Mouse (Mus musculus) megakaryocyte, embryonic 14.5 days (primary cell): Measurements from ENCODE around the gene 4930519G04Rik. TPM values are rescaled to one million over a fixed set of nuclear protein-coding genes. Genes with fewer than 3 reads are reported as not detected.

Experiments
- H3K27me3 ChIP-seq: replicated peaks from 2 replicates; pipeline ENCODE3; 2012; ENCODE audit warnings: inconsistent platforms
- H3K36me3 ChIP-seq: replicated peaks from 2 replicates; pipeline ENCODE3; 2012; ENCODE audit warnings: low read length, inconsistent platforms, mixed read lengths
- H3K4me1 ChIP-seq: 2 replicates; pipeline ENCODE4 v1.6.1; 2012; ENCODE audit warnings: inconsistent platforms
- H3K4me3 ChIP-seq: replicated peaks from 2 replicates; pipeline ENCODE3; 2012; ENCODE audit warnings: moderate library complexity, mild to moderate bottlenecking, inconsistent platforms
- H3K9me3 ChIP-seq: 2 replicates; pipeline ENCODE4 v1.6.1; 2012; ENCODE audit warnings: inconsistent platforms
- FLI1 ChIP-seq: IDR thresholded peaks from 2 replicates; pipeline ENCODE4 v1.6.1; 2012; ENCODE audit warnings: low read length, inconsistent platforms, mixed read lengths
- GATA1 ChIP-seq: IDR thresholded peaks from 3 replicates; pipeline ENCODE4 v1.6.1; 2012; ENCODE audit warnings: mixed read lengths, low read length, inconsistent platforms, borderline replicate concordance
- polyA plus RNA-seq: library from polyadenylated mRNA; stranded (reverse); fragments of >175 nt; gene quantifications from 2 replicates; pipeline ENCODE4 v1.2.3, GENCODE M21; 2012; ENCODE audit warnings: low replicate concordance; ENCODE audit not compliant: insufficient read depth

Gene 4930519G04Rik
- polyA plus RNA-seq, 1 experiment: 0.20 TPM

GRCm38 (mm10) chr5:114922998-114923473 is 69.6 kb downstream of the 4930519G04Rik start, which contains the start of gene Oasl1:
Gene Oasl1 (plus strand): TSS chr5:114923240.
- Histone ChIP-seq H3K9me3 (peaks cover 2% of the 10 kb centered on the region; the same call in 1 of the 2 replicates), H3K4me3 (peak within 1 kb of the TSS; percentile 85), H3K36me3 (no peaks in the 10 kb centered on the region), H3K4me1 (peaks cover 18% of the 10 kb centered on the region), H3K27me3 (peaks cover 41% of the 10 kb centered on the region)
- no peak for TF ChIP-seq GATA1
- no peak for TF ChIP-seq FLI1

GRCm38 (mm10) chr5:114926153-114926684 is 72.8 kb downstream of the 4930519G04Rik start:
- TF ChIP-seq GATA1: no peak
- no peak for TF ChIP-seq FLI1
- no peaks in the 10 kb centered on the region for H3K36me3 ChIP-seq
- peaks cover 18% of the 10 kb centered on the region for H3K4me1 ChIP-seq
- peaks cover 48% of the 10 kb centered on the region for H3K27me3 ChIP-seq
- H3K9me3 ChIP-seq: peaks cover 2% of the 10 kb centered on the region; the same call in 1 of the 2 replicates
- H3K4me3 ChIP-seq: no peak overlapping the region

- Histone ChIP-seq H3K4me1 (peaks cover 15% of the 10 kb centered on the region), H3K9me3 (peaks cover 5% of the 10 kb centered on the region; the same call in 1 of the 2 replicates), H3K36me3 (no peaks in the 10 kb centered on the region), H3K4me3 (no peak overlapping the region), H3K27me3 (peaks cover 46% of the 10 kb centered on the region)
- no peak for TF ChIP-seq FLI1
- no peak for TF ChIP-seq GATA1
Measured at GRCm38 (mm10) chr5:114926753-114927152, 73.3 kb downstream of the 4930519G04Rik start.

DNA sequence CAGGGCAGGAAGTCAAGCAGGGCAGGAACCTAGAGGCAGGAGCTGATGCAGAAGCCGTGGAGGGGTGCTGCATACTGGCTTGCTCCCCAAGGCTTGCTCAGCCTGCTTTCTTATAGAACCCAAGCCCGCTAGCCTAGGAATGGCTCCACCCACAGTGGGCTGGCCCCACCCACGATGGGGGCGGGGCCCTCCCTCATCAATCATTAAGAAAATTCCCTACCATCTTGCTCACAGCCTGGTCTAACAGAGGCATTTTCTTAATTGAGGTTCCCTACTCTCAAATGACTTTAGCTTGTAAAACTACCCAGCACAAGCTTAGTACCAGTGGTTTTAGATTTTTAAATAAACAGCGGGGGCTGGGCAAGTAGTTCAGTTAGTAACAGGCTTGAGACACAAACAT is 78.2 kb downstream of the 4930519G04Rik start:
- no peaks in the 10 kb centered on the region for H3K36me3 ChIP-seq
- TF ChIP-seq GATA1: no peak
- no peak for TF ChIP-seq FLI1
- H3K4me1 ChIP-seq: no peaks in the 10 kb centered on the region; the same call in 1 of the 2 replicates
- H3K9me3 ChIP-seq: peaks cover 9% of the 10 kb centered on the region; the same call in 1 of the 2 replicates
- H3K4me3 ChIP-seq: no peak overlapping the region
- H3K27me3 ChIP-seq: peaks cover 39% of the 10 kb centered on the region

DNA sequence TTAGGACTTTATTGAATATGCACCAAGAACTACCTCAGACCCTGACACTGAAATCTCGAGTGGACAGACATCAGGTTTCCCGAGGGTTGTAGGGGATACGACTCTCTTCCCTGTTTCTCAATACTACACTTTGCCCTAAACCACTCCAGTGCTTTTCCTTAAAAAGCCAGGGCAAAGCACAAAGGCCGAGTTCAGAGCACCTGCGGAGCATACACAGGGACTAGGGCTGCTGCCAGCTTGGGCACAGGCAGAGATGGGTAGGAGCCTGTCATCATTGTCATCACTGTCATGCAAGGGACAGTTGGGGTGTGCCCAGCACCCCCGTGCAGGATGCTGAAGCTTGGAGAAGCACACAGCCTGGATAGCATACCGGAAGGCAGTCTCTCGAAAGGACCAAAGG is 79.7 kb downstream of the 4930519G04Rik start:
- H3K36me3 ChIP-seq: no peaks in the 10 kb centered on the region

More for the DNA sequence above, 79.7 kb downstream of the 4930519G04Rik start:
- Histone ChIP-seq H3K27me3 (peaks cover 38% of the 10 kb centered on the region), H3K4me3 (no peak overlapping the region), H3K9me3 (peaks cover 9% of the 10 kb centered on the region; the same call in 1 of the 2 replicates), H3K4me1 (no peaks in the 10 kb centered on the region; the same call in 1 of the 2 replicates)
- TF ChIP-seq GATA1: no peak
- TF ChIP-seq FLI1: no peak

Other genes with a start within 250 kb of the 4930519G04Rik start
- 1.5 and 2.1 TPM in 2 replicates for gene Trpv4, start 195.2 kb upstream of the 4930519G04Rik start, polyA plus RNA-seq
- 38.6 and 56.2 TPM in 2 replicates for gene Gltp, start 162.7 kb upstream of the 4930519G04Rik start, polyA plus RNA-seq
- 7.0 and 10.0 TPM in 2 replicates for gene Tchp, start 145.9 kb upstream of the 4930519G04Rik start, polyA plus RNA-seq
- gene Ankrd13a, start 79.0 kb upstream of the 4930519G04Rik start, polyA plus RNA-seq: 99.9 and 118 TPM in 2 replicates
- 48.3 and 136 TPM in 2 replicates for gene Git2, start 78.1 kb upstream of the 4930519G04Rik start, polyA plus RNA-seq
- 24.5 and 89.4 TPM in 2 replicates for gene 1500011B03Rik, start 30.2 kb upstream of the 4930519G04Rik start, polyA plus RNA-seq
- gene Gm9936, start 5.0 kb downstream of the 4930519G04Rik start, polyA plus RNA-seq: not detected in 2 replicates
- gene Oasl2, start 43.3 kb downstream of the 4930519G04Rik start, polyA plus RNA-seq: 8.6 TPM in 1 of 2 replicates, not detected in the other
- 6.4 TPM in 1 of 2 replicates, not detected in the other for gene Oasl1, start 69.6 kb downstream of the 4930519G04Rik start, polyA plus RNA-seq
- 16.4 and 35.8 TPM in 2 replicates for gene 2210016L21Rik, start 88.5 kb downstream of the 4930519G04Rik start, polyA plus RNA-seq
- not detected in 2 replicates for gene Hnf1a, start 117.4 kb downstream of the 4930519G04Rik start, polyA plus RNA-seq
- gene Sppl3, start 157.5 kb downstream of the 4930519G04Rik start, polyA plus RNA-seq: 8.1 and 18.2 TPM in 2 replicates
- not detected in 2 replicates for gene Gm10401, start 244.6 kb downstream of the 4930519G04Rik start, polyA plus RNA-seq